Mouse (Mus musculus): ENCODE data around the gene Gm44973.
"Not testable (repeated sequence)": the region's sequence is repeated elsewhere in the genome, so short reads cannot be mapped to it uniquely, and the experiment has no call there.

Gm44973 gene

GRCm38 (mm10) chr7:5052931-5053343 is 37.6 kb downstream of the Gm44973 start:
- no peak for DNase-seq

GRCm38 (mm10) chr7:5053456-5054179 is 38.3 kb downstream of the Gm44973 start:
- DNase-seq = no peak

GRCm38 (mm10) chr7:5056651-5057263 is 41.5 kb downstream of the Gm44973 start:
- peak; percentile 63 for DNase-seq

GRCm38 (mm10) chr7:5057381-5057780 is 42.1 kb downstream of the Gm44973 start:
- DNase-seq = no peak

GRCm38 (mm10) chr7:5057804-5058203 is 42.5 kb downstream of the Gm44973 start:
- no peak for DNase-seq

GRCm38 (mm10) chr7:5058631-5059030 is 43.3 kb downstream of the Gm44973 start:
- DNase-seq = no peak

- no peak for DNase-seq
Observed at GRCm38 (mm10) chr7:5059421-5059820, 44.1 kb downstream of the Gm44973 start.

GRCm38 (mm10) chr7:5060239-5060731 is 45.0 kb downstream of the Gm44973 start:
- peak; percentile 89 for DNase-seq

- DNase-seq = peak; percentile 98
Observed at GRCm38 (mm10) chr7:5060944-5061773, 45.9 kb downstream of the Gm44973 start.

- peak; percentile 93 for DNase-seq
Observed at GRCm38 (mm10) chr7:5061774-5062359, 46.6 kb downstream of the Gm44973 start, which contains the start of gene U2af2. U2af2 (plus strand) TSS chr7:5062143.

- DNase-seq = no peak
Observed at GRCm38 (mm10) chr7:5062360-5063001, 47.2 kb downstream of the Gm44973 start.

- no peak for DNase-seq
Observed at GRCm38 (mm10) chr7:5064886-5065285, 49.6 kb downstream of the Gm44973 start.

- DNase-seq = no peak
Observed at GRCm38 (mm10) chr7:5073586-5073985, 58.3 kb downstream of the Gm44973 start.

GRCm38 (mm10) chr7:5074984-5075383 is 59.7 kb downstream of the Gm44973 start:
- no peak for DNase-seq

- no peak for DNase-seq
Observed at GRCm38 (mm10) chr7:5076931-5077330, 61.6 kb downstream of the Gm44973 start.

GRCm38 (mm10) chr7:5079365-5080009 is 64.2 kb downstream of the Gm44973 start:
- DNase-seq = not testable (repeated sequence)

GRCm38 (mm10) chr7:5080010-5080751 is 64.9 kb downstream of the Gm44973 start, which contains the start of gene Epn1:
Epn1 (plus strand) TSS chr7:5080235.
- DNase-seq = peak; percentile 96

GRCm38 (mm10) chr7:5080815-5081214 is 65.5 kb downstream of the Gm44973 start:
- no peak for DNase-seq

GRCm38 (mm10) chr7:5081241-5081640 is 65.9 kb downstream of the Gm44973 start:
- no peak for DNase-seq

- DNase-seq = no peak
Observed at GRCm38 (mm10) chr7:5081939-5082338, 66.6 kb downstream of the Gm44973 start.
